Mouse (Mus musculus) thymus, adult 18-20 months (tissue): ENCODE data around the gene Wasl.

Experiments
- DNase-seq, 2 experiments: peaks; one replicate each; pipeline ENCODE4 v3.0.0; 2022; ENCODE audit warnings: mixed read lengths in 2 of 2

The Wasl gene

DNA sequence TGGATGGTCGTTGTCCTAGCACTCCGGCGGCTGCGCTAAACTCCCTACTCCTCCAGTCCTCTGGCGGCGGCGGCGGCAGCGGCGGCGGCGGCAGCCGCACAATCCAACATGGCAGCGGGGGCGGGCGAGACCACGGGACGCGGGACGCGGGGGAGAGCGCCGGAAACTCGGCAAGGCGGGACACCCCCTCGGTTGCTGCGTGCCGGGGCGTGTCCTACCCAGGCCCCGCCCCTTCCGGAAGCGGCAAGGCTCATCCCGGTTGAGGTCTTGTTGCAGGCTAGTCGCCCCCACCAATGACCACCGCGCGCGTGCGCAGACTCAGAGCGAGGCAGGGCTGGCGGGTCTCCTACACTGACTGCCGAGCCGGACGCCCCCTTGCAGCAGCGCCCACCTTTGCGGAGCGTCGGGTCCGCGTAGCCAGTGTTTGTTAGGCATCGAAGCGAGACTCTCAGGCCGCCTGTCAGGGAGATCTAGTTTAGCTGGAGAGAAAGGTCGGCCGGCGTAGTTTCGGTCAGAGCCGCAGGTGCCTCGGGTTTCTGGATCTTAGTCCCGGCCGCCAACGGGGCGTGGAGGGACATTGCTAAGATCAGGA lies at the start of gene Wasl:
Wasl (minus strand) TSS at position 143 of the 592 bp plus-strand sequence.
- peak; percentile 98 to 99 for DNase-seq

DNA sequence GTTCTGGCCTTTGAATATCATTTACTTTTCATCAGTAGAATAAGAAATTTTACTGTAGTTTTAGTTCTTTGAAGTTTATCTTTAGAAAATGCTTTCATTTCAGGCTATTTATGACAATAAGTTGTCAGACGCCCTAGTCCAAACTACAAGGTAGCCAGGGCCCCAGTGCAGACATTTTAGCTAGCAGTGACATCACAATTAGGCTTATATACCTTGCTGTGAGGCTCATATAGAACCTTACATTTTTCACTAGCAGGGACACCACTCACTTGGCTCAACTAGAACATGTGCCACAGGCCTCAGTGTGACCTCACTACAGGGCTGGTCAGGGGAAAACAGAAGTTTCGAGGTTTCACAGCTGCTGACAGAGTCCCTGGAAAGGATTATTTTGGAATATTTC lies 42.7 kb upstream of the Wasl start:
- DNase-seq, result no peak

DNA sequence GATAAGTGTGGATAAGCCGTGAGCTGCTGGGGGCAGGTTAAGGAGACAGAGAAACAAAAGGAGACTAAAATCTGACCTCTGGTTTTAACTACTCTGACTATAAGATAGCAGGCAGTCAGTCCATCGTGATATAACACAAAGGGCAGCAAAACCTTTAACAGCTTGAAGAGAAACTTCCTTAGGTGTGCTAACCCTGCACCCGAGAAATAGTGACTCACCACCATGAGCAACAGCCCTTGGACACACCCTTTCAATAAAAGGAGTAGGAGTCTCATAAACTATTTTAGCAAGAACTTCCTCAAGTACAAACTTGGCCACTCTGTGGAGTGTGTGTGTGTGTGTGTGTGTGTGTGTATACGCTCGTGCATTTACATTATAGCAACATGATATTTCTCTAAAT lies 42.3 kb upstream of the Wasl start:
- no peak for DNase-seq

DNA sequence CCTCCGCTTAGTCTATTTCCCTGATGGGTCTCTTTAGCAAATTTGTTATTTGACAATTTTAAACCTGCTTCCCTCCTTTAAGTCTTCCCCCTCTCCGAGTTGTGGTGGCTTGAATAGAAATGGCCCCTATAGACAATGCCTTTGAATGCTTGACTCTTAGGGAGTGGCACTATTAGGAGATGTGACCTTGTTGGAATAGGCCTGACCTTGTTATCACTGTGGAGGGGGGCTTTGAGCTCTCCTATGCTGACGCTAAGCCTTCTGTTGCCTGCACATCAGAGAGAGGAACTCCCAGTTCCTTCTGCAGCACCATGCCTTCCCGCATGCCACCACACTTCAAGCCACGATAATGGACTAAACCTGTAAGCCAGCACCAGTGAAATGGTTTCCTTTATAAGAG lies 32.4 kb upstream of the Wasl start:
- no peak for DNase-seq

DNA sequence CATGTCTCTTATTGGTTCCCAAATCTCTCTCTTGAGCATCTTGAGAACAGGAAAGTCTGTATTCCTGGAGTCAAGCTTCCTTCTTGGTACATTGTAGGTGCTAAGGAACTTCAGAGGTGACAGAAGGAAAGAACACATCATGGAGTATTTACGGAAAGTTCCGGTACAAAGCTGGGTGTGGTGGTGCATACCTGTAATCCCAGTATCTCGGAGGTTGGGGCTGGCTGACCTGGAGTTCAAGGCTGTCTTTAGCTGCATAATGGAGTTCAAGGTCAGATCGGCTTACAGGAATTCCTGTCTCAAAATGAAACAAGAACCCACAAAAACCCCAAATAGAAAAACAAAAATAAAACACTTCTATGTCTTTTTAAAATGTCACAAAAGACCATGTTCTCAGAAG lies 31.3 kb upstream of the Wasl start:
- DNase-seq, result no peak

DNA sequence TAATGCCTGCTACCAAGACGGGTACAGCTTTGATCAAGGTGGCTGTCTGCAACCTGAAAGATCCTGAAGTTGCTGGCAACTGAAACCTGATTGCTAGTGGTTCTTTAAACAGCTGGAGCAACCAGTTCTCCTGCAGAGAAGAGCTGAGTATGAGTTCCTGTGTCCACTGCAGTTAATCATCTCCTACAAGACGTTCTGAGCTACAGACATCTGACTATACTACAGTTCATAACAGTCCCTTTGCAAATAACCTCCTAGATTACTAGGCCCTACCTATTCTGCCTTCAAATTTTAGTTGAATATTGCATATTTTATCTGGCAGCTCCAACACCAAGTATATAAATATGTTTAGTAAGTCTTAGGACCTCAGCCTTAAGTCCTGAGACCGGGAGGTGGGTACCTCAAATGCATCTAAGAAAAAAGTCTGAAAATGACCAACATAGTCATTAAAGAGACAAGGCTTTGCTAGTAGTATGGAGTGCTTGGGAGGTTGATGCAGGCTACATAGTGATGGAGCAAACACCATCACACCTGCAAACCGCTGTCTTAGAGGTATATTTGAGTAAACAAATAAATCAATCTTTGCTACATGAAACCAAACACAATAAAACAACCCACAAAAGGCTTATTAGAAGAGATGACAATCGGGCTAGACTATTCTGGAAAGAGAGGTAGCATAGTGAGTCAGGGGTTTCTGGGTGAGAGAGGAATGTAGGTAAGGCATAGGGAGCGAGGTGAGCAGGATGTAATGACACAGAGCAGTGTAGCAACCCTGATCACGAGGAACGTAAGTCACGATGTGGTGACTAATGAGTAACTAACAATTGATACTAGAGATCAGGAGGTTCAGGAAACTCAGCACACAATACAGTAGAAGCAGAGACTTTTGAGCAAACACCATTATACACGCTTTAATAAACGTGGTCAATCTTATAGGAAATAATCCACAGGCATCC lies 29.9 kb upstream of the Wasl start:
- DNase-seq, result no peak

DNA sequence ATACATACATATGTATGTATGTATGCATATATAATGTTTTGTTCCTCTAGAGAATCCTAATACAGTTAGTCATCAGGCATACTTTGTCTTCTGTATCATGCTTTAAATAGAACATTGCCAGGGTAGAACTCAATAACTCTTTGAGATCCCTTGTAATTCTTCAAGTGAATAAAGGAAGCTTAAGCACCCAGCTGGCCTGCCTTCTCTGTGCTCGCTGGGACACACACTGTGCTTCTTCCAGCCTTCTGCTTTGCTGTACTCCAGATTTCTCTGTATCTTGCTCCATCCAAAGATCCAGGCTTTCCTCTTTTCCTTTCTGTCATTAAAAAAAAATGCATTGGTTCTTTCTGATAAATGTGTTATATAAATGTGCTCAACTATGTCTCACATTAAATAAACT lies 23.1 kb upstream of the Wasl start:
- DNase-seq, result no peak

DNA sequence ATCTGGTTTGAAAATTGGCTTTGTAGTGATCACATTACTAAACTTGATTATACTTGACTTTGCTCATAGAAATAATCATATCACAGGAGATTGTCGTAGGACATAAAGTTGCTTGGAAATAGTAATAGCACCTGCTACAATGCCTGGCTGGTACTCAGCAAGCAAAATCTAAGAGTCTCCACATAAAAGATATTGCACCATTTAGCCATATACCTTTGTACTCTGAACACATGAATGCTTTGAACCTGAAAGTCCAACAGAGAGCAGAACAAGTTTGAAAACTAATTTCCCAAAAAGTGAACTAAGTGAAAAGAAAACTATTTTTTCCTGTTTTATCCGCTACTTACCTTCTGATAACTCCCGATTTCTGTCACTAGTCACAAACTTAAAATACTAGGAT lies 18.3 kb upstream of the Wasl start:
- no peak for DNase-seq

DNA sequence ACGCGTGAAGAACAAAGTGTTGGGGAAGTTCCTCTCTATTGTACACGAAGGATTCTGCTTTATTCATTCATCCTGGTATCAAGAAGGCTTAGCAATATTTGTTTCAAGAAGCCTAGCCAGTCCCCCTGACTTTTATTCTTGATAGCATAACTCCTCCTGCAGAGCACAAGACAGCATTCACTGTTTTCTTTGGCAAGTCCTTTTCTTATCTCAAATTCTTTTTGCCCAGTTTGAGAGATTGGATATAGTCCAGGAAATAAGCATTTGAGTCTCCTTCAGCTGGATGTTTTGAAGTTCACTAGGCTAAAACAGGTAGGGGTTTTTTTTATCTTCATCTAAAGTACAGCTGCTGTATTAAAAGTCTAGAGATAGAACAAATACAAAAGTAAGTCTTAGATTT lies 3.0 kb upstream of the Wasl start:
- DNase-seq, result no peak

DNA sequence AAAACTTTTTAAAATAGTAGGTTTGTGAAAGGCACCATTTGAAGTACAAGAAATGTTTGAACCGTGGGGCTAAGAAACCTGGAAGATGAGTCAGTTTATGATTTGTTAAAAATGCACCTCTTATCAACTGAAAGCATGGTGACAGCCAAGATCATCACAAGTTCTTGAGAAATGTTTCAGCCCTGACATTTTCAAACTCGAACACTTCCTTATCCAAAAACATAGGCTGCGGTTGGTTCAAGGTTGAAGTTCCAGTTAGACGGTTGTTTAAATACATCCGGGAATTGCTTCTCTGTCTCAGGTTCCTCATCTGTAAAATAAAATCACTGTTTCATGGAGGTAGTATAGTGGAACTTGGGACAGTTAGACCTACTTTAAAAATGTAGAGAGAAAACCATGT lies 1.4 kb upstream of the Wasl start:
- DNase-seq, result no peak

DNA sequence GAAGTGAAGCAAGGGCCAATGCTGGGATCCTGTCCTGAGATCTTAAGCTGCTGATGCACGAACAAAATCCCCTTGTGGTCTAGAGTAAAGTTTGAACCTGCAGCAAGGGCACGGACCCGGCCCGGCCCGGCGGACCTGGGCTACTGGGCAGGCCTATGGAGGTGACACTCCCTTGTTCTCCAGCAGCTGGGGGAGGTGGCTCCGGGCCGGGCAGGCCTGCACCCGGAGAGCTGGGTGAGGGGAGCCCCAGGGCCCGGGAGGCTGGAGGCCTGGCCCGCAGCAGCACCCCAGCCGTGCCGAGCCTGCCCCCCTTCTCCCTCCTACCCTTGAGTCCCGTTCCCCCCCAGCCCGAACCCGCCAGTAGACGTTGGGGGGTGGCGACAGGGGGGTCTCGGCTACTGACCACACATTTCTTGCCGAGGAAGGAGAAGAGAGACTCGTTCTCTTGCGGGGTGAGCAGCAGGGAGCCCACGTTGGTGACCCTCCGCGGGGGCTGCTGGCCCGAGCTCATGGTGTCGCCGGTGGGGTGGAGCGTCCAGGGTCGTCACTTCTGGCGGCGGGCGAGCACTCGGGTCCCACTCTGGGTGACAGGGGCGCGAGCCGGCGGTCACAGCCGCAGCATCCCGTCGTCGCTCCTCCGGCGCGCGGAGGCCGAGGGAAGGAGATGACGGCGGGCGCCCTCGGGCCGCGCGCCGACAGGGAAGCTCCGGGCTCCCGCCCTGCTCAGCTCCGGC lies 509 bp downstream of the Wasl start:
- DNase-seq, result peak in 1 of 2 experiments; percentile 50

DNA sequence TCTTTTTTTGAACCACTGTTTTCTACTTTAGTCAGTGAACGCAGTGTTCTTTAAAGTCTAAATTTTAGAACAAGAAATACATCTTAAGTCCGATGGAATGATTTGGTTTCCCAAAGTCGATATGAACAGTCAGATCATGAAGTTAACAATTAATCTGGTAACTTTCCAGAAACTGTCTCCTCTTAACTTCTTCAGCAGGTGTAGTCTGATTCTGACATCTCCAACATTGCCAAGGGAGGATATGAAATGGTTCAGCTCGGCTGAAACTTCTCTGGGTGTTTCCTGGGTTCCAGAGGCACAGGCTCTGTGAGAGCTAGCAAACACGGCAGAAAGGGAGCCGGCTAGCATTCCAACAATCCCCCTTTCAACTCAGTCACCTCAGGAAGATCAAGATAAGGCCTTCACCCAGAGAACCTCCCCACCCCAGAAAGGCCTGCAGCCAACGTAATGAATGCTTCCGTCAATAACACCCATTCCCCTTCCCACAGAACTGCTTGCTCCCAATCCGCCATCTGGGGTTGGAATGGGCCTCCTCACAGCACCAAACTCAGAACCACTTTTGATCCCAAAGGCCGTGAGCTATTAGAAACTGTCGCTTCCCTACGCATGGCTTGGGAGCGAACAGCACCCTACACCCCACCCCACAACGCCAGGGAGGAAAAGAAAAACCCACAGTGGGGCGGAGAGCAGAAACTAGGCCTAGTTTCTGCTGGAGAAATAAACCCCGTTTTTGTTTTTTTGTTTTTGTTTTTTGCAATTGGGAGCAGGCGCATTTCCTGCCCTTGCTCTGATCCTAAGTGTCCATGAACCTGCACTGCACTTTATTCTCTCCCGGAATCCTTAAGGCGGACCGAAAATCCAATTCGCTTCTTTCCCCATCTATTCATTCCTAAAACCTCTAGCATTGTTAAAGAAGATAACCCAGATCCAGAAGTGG lies 1.3 kb downstream of the Wasl start:
- DNase-seq, result peak; percentile 6 to 12

DNA sequence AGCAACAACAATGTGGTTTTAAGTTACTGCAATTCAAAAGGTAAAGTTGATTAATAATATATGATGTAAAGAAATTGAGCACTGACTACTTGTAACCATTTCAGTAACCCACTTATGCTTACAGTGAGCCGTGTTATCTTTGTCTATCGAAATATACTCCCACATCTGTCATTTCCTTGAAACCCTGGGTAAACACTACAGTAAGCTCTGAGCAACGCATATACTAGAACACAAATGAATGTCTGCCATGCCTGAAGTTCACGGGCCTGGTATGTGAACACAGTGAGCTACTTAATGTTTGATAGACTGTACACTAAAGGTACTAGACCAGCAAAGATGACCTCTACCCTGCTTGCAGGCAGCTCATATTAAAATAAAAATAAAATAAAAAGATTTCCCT lies 2.3 kb downstream of the Wasl start:
- no peak for DNase-seq

DNA sequence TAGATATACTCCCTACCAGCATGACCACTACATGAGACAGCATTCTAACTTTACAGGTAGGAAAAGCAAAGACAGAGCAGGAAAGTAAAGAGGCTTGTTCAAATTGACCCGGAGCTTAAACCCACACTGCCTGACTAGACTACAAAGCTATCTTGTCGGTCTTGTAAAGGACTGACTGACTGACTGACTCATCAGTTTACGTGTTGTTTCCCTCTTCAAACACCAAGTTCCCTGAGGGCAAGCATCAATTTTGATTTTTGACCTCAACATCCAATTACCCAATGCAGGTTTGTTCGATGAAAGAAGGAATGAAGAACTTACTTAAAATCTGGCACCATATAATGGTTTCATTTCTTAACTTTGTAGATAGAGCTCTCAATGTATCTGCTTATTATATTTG lies 2.9 kb downstream of the Wasl start:
- DNase-seq, result no peak

DNA sequence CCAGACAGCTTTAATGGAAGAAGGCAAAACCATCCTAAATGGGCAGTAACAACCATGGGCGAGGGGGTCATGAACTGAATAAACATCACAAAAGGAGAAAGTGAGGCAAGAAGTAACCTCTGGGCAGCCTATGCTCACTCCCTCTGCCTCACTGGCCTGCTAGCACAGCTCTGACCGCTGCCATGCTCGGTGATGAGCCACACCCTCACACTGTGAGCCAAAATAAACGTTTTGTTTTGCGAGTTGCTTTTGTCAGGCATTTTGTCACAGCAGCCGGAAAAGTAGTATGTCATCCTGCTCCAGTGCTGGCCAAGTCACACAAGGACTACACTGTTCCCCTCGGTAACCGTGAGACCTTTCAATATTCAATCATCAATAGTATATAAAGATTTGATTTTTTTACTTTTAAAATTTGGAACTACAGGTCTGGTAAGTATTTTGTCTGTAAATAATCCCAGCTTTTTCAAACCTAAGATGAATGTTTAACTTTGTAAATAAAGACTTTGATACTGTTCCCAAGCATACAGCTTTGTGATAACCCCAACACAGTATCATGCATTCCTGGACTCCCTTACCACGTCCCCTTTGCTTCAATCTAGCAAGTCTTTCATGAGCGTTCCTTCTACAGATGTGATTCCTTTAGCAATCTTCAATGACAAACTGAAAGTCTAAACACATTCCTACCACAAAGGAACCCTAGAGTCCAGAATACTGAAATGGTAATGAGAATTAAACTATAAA lies 7.0 kb downstream of the Wasl start:
- no peak for DNase-seq

DNA sequence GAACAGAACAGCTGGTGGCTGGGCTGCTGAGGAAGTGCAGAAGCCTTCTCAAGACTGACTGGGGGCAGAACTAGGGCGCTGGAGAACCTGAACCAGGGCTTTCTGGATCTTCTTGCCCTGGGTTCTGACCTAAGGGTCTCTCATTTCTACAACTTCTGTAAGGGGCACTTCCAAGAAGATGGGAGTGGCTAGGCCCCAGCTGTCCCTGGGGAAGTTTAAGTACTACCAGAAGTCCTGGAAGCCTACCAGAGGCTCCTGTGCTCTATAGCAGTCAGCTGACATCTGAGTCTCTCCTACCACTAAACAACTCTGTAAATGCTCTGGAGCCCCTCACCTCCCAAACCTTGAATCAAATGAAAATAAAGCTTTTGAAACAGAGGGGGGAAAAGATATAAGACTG lies 8.7 kb downstream of the Wasl start:
- no peak for DNase-seq

DNA sequence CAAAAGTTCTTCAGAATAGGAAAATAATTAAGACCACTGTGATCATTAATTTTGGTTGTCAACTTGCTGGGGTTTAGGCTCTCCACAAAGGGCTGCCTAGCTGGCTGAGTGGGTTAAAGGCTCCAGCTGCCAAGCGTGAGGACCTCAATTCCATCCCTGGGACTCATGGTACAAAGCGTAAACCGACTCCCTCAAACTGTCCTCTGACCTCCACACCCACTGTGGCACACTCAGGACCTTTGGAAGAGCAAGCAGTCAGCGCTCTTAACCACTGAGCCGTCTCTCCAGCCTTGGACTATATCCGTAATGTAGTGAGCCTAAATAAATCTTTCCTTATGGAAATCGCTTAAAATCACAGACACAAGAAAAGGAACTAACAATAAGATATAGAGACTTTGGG lies 13.3 kb downstream of the Wasl start:
- DNase-seq, result no peak

DNA sequence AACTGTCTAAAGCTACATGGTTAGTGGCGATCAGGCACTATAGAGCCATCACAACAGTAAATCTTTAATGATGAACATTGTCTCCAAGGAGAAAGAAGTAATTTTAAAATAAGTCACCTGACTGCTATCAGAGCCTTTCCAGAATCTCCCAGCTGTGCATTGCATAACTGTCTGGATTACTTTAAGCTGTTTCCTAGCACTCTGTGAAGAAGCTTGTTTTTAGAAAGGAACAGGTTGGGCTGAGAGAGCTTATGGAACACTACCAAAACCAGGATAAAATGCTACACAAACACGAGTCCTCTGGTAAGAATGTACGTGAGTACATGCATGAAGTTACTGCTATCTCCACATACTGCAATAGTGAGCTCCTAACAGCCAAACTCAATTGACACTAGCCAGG lies 14.1 kb downstream of the Wasl start:
- DNase-seq, result no peak

DNA sequence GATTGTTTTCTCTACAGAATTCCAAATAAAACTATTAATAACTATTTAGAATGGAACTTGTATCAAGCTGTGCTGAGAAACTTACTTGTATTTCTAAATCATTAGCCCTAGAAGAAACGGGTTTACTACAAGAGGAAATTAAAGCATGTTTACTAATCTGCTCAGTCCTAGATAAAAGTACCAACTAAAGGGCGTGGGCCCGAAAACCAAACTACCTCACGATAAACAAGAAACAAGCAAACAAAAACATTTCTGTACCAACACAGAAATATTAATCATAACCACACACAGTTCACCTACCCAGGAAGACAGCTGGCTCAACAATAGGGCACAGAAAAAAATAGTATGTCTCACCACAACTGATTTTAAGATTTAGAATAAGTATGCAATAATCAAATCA lies 16.4 kb downstream of the Wasl start:
- DNase-seq, result no peak

DNA sequence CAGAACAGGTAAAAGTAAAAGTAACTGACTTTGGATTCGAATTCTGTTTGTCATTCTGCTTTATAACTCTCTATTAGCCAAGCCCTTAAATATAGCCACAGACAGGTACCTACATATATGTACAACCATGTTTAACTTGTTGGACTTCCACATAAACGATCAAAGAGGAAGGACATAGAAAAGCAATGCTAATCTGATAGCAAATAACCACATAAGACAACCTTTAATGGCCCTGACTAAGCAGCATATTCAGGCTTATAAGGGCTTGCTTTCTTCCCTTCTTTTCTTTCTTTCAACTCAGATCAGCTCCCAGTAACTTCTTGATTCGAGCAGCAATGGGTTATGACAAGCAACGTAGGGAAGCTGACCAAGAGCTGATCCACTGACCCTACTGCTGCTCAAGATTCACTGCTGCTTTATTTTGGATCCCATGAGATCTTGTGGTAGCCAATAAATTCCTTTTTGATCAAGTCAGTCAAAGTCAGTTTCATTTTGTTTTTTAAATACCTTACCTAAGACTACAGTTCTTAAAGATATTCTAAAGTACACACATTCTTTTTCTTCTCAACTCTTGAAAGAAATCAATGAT lies 17.6 kb downstream of the Wasl start:
- no peak for DNase-seq

DNA sequence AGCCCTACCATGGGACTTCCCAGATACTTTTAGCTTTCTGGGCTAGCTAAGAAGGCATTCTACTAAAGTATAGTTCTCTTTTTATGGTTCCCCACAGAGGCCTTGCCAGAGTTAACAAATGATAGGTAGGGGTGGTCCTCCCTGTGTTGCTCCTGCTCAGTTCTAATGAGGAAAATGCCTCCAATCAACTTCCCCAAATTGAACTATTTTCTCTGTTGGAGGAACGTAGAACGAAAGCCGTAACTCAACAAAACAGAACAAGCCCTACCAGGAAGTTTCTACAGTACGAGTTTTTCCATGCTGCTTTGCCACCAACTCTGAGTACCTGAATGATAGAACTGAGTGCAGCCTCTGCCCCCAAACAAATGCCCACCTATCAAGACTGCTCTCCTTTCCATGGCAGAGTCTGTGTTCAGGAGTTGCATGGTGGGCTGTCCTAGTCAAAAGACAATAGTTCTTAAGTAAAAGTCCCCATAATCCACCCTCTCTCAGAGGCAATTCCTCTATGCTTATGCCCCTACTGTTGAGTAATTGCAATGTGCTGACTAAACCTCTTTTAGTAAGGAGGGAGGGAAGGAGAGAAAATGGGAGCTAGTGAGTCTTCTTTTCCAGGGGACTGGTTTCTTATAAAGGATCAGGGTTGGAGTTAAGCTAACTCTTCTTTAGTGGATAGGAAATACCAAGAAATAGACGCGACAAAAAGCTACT lies 19.3 kb downstream of the Wasl start:
- no peak for DNase-seq
